Mouse (Mus musculus) lung, adult 2 months (tissue): Measurements from ENCODE around the gene Kctd2.

Source experiments
- CTCF ChIP-seq: fragments of 200-500 bp; IDR thresholded peaks from 2 replicates; pipeline ENCODE4 v1.5.1; 2011; ENCODE audit warnings: mild to moderate bottlenecking, low read length, control low read depth; ENCODE audit not compliant: insufficient read depth
- POLR2A ChIP-seq: fragments of 200-500 bp; IDR thresholded peaks from 2 replicates; pipeline ENCODE4 v1.6.1; 2011; ENCODE audit warnings: low read depth, mild to moderate bottlenecking, control low read depth, low read length, borderline replicate concordance; ENCODE audit errors: extremely low read depth

GRCm38 (mm10) chr11:115391358-115391757 is 28.6 kb upstream of the Kctd2 start:
- no peak for TF ChIP-seq POLR2A
- TF ChIP-seq CTCF, result no peak
